Mouse (Mus musculus) megakaryocyte, embryonic 14.5 days (primary cell): Measurements from ENCODE around the gene Pdha2. TPM values are rescaled to one million over a fixed set of nuclear protein-coding genes. Genes with fewer than 3 reads are reported as not detected.

Experiments
- H3K27me3 ChIP-seq: replicated peaks from 2 replicates; pipeline ENCODE3; 2012; ENCODE audit warnings: inconsistent platforms
- H3K36me3 ChIP-seq: replicated peaks from 2 replicates; pipeline ENCODE3; 2012; ENCODE audit warnings: low read length, inconsistent platforms, mixed read lengths
- H3K4me1 ChIP-seq: 2 replicates; pipeline ENCODE4 v1.6.1; 2012; ENCODE audit warnings: inconsistent platforms
- H3K4me3 ChIP-seq: replicated peaks from 2 replicates; pipeline ENCODE3; 2012; ENCODE audit warnings: moderate library complexity, mild to moderate bottlenecking, inconsistent platforms
- H3K9me3 ChIP-seq: 2 replicates; pipeline ENCODE4 v1.6.1; 2012; ENCODE audit warnings: inconsistent platforms
- FLI1 ChIP-seq: IDR thresholded peaks from 2 replicates; pipeline ENCODE4 v1.6.1; 2012; ENCODE audit warnings: low read length, inconsistent platforms, mixed read lengths
- GATA1 ChIP-seq: IDR thresholded peaks from 3 replicates; pipeline ENCODE4 v1.6.1; 2012; ENCODE audit warnings: mixed read lengths, low read length, inconsistent platforms, borderline replicate concordance
- polyA plus RNA-seq: library from polyadenylated mRNA; stranded (reverse); fragments of >175 nt; gene quantifications from 2 replicates; pipeline ENCODE4 v1.2.3, GENCODE M21; 2012; ENCODE audit warnings: low replicate concordance; ENCODE audit not compliant: insufficient read depth

Pdha2 gene
- not detected in 2 replicates for polyA plus RNA-seq

DNA sequence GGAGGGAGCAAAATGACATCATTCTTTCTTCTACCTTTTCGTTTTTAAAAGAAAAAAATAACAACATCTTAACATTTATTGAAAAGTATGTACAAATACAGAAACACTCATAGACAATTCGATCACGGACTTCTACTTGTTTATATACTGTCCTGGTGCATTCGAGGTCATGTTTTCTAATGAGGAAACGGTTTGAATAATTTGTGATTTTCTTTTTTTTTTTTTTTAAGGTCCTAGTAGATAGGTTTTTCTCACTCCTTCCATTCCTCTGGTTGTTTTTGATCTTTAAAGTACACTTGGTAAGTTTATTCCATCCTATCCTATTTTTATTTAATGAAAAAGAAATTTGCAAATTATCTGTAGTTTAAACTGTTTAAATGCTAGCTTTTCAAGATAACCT lies at the start of gene Pdha2:
Gene Pdha2, minus strand, starts transcription at position 101 of the 400 bp plus-strand sequence.
- Histone ChIP-seq H3K4me3 (peak within 1 kb of the TSS; percentile 4), H3K36me3 (no peaks in the 10 kb centered on the region), H3K27me3 (no peaks in the 10 kb centered on the region), H3K4me1 (no peaks in the 10 kb centered on the region), H3K9me3 (peaks cover 16% of the 10 kb centered on the region)
- no peak for TF ChIP-seq GATA1
- TF ChIP-seq FLI1, result no peak

DNA sequence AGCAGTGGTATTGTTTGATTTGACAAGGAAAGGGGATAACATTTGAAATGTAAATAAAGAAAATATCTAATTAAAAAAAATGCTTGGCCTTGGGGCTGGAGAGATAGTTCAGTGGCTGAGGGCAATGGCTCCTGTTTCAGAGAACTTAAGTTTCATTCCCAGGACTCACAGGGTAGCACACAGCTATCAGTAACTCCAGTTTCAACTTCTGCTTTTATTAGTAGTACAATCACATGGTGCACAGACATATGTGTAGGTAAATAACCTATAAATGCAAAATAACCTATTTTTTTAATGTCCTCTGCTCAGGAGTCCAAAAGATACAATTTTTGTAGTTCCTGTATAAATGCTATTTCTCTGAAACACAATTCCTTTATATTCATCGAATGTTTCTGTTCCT lies 48.4 kb upstream of the Pdha2 start:
- TF ChIP-seq FLI1, result no peak
- no peak for TF ChIP-seq GATA1
- Histone ChIP-seq H3K4me3 (no peak overlapping the region), H3K4me1 (no peaks in the 10 kb centered on the region), H3K36me3 (no peaks in the 10 kb centered on the region), H3K9me3 (no peaks in the 10 kb centered on the region), H3K27me3 (no peaks in the 10 kb centered on the region)

DNA sequence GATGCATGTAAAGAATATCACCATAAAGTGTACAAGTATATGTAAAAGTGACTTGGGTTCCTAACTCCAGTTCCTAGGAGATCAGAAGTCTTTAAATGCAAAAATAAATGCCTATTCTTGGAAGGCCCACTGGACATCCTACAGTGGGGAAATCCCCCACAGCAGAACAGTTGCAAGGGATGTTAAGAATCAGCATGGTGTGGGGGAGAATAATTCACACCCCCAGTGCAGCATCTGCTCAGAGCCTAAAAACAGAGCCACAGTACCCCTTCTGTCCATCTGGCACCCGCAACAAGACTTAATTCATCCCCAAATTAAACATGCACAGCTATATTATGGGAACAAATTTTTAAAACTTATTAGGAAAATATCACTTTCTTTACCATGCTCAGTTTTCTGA lies 39.3 kb upstream of the Pdha2 start:
- no peak overlapping the region for H3K4me3 ChIP-seq
- H3K4me1 ChIP-seq, result no peaks in the 10 kb centered on the region
- no peaks in the 10 kb centered on the region for H3K36me3 ChIP-seq
- no peak for TF ChIP-seq GATA1
- TF ChIP-seq FLI1, result no peak
- no peaks in the 10 kb centered on the region for H3K27me3 ChIP-seq
- no peaks in the 10 kb centered on the region for H3K9me3 ChIP-seq

DNA sequence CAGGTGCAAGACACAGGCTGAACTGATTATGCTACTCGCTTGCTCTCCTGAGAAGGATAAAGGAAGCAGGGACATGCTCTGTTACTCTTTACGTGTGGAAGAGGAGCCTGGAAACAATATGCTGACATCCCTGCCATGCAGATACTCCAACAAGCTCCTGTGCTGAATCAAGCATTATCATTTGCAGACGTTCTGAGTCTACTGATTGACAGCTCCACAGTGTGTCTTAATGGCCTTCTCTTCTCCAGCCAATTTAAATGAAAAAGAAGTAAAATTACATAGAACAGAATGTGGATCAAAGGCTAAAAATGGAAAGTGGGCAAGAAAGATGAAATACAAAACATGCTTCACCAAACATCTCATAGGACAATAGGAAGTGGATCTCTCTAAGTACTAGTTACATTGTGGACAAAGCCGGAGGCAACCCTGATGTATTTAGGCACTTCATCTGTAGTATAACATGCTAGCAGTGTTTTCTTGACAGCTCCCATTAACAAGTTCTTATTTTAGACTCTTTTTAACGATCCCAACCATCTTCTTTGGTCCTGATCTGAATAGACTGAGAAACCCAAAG lies 32.7 kb upstream of the Pdha2 start:
- TF ChIP-seq GATA1 (no peak), FLI1 (no peak)
- Histone ChIP-seq H3K4me3 (no peak overlapping the region), H3K4me1 (no peaks in the 10 kb centered on the region), H3K9me3 (no peaks in the 10 kb centered on the region), H3K36me3 (no peaks in the 10 kb centered on the region), H3K27me3 (no peaks in the 10 kb centered on the region)

DNA sequence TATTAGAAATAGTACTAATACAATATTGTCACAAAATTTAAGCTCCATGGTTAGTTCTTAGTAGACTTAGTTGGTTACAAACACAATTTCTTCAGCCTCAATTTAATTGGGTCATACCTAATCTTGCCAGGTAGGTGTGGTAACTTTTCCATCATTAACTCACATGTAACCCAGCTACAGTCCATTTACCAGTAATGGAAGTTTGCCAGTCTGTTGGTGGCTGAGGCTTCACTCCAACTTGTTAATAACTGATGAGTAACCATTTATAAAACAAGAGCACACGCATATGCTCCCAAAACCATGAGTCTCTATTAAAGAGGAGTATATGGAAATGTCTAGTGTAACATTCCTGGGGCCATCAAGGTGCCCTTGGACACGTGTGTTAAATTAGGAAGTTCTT lies 25.9 kb upstream of the Pdha2 start:
- no peaks in the 10 kb centered on the region for H3K36me3 ChIP-seq
- H3K27me3 ChIP-seq, result no peaks in the 10 kb centered on the region
- no peaks in the 10 kb centered on the region for H3K9me3 ChIP-seq
- H3K4me3 ChIP-seq, result no peak overlapping the region
- TF ChIP-seq FLI1 (no peak), GATA1 (no peak)
- no peaks in the 10 kb centered on the region for H3K4me1 ChIP-seq

DNA sequence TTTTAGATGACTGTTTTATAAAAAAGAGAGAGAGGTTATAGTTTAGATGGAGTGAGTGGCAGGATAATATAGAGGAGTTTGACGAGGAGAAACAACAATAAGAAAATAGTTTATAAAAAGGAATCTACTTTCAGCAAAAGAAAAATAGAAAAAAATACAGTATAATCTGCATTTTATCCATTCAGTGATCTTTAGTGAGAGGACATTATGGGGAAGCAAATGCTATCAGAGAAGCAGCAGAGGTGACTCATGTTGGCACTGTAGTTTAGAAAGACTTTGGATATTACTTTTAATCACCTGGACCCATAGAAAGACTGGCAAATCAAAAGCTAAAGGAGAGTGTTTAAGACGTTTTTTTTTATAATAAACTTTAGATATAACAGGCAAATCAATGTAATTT lies 17.0 kb upstream of the Pdha2 start:
- Histone ChIP-seq H3K9me3 (no peaks in the 10 kb centered on the region), H3K36me3 (no peaks in the 10 kb centered on the region), H3K27me3 (no peaks in the 10 kb centered on the region), H3K4me1 (no peaks in the 10 kb centered on the region), H3K4me3 (no peak overlapping the region)
- TF ChIP-seq GATA1, result no peak

DNA sequence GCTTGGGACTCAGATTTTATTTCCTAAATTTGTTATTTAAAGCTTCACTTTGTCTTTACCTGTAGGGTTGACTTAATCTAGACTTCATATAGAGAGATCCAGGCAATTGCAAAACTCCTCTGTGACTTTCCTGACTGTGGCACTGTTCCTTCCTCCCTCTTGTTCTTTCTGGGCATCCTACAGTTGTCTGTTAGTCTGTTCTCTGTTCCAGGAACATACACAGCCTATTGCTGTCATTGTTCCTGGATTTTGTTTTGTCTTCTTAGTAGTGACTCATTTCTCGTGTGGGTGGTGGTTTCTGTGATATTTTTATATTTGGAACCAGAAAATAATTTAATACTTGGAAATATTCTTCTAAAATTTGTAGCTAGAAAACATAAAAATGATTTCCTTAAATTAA lies 10.2 kb upstream of the Pdha2 start:
- no peaks in the 10 kb centered on the region for H3K36me3 ChIP-seq
- H3K4me3 ChIP-seq, result no peak overlapping the region
- no peaks in the 10 kb centered on the region for H3K9me3 ChIP-seq
- no peaks in the 10 kb centered on the region for H3K27me3 ChIP-seq
- no peak for TF ChIP-seq FLI1
- no peak for TF ChIP-seq GATA1
- H3K4me1 ChIP-seq, result no peaks in the 10 kb centered on the region; the same call in 1 of the 2 replicates

DNA sequence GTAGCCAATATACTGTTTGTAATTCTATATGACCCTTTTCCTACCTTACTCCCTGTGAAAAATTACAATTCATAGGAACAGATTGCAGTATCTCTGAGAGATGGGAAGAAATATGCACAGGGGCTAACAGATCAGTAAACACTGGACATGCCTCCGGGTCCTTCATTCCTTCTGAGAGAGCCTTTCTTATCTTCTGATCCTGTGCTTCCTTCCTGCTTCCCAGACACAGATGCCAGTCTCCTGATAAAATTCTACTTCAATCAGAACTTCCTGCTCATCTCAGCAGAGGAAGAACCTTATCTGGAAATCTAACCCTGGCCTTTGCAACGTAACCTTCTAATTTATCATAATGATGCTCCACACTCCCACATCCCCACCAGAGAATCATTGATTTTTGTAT lies 6.4 kb upstream of the Pdha2 start:
- Histone ChIP-seq H3K9me3 (no peaks in the 10 kb centered on the region), H3K4me3 (no peak overlapping the region), H3K4me1 (no peaks in the 10 kb centered on the region; the same call in 1 of the 2 replicates), H3K36me3 (no peaks in the 10 kb centered on the region), H3K27me3 (no peaks in the 10 kb centered on the region)
- no peak for TF ChIP-seq GATA1
- no peak for TF ChIP-seq FLI1

DNA sequence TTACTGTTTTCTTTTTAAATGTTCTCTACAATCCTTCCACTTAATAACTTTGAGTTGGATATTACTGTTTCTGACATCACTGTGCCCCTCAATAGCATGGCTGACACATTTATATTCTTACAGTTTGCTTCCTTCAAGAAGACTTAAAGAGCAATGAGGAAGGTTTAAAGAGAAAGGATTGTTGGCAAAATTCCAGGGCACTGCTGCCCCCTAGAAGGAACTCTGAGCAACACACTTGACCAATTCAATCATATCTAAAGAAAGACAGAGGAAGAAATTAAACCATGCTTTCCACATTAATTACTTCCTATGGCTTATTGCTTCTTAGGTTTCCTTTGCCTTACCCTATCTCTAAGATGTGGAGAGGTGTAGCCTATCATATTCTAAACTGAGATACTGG lies 4.8 kb upstream of the Pdha2 start:
- no peak for TF ChIP-seq GATA1
- no peak for TF ChIP-seq FLI1
- Histone ChIP-seq H3K27me3 (no peaks in the 10 kb centered on the region), H3K4me3 (no peak overlapping the region), H3K9me3 (0 out of 2 replicates have a peak, but pooled peaks cover under 1% of the 10 kb centered on the region), H3K4me1 (no peaks in the 10 kb centered on the region; the same call in 1 of the 2 replicates), H3K36me3 (no peaks in the 10 kb centered on the region)

DNA sequence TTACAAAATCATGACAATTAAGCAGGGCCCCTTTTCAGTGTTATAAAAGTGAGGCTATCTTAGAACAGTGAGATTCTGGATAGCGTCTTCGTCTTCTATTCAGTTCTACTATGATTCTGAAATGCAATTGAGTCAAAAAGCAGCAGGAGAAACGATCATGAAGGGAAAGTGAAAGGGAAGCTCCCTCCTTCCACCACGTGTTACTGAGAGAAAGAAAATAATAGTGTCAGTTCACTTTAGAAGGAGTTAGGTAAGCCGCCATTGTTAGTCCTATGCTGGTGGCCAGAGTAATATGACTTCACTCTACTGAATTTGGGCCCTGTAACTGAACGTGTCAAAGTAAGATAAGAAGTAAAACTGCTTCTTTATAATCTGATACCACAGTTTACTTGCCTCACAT lies 4.1 kb upstream of the Pdha2 start:
- Histone ChIP-seq H3K27me3 (no peaks in the 10 kb centered on the region), H3K4me3 (no peak overlapping the region), H3K9me3 (peaks cover 8% of the 10 kb centered on the region), H3K4me1 (no peaks in the 10 kb centered on the region; the same call in 1 of the 2 replicates), H3K36me3 (no peaks in the 10 kb centered on the region)
- TF ChIP-seq FLI1 (no peak), GATA1 (no peak)

DNA sequence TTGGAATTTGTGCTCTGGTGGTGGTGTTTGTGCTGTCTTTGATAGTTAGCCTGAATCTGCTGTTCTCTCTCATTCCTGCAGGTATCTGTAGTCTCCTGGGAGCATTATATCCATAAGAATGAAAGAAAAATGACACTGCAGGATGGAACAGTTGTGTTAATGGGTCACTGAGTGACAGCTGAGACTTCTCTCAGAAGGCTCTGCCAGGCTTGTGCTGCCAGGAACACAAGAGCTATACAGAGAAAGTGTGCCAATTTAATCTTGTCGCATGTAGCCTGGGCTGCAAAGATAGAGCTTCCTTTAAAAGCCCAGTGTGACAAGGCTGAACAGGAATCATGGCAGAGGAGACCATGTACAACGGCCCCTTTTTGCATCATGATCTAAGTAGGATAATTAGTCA lies 2.6 kb upstream of the Pdha2 start:
- Histone ChIP-seq H3K9me3 (peaks cover 16% of the 10 kb centered on the region), H3K36me3 (no peaks in the 10 kb centered on the region), H3K4me1 (no peaks in the 10 kb centered on the region; the same call in 1 of the 2 replicates), H3K27me3 (no peaks in the 10 kb centered on the region), H3K4me3 (no peak overlapping the region)
- TF ChIP-seq GATA1 (no peak), FLI1 (no peak)
